Mouse (Mus musculus): ENCODE measurements around the gene Fam43a. TPM values are rescaled to one million over a fixed set of nuclear protein-coding genes. Genes with fewer than 3 reads are reported as not detected.

Fam43a gene
- polyA plus RNA-seq, 1 experiment: 0.46 TPM

DNA sequence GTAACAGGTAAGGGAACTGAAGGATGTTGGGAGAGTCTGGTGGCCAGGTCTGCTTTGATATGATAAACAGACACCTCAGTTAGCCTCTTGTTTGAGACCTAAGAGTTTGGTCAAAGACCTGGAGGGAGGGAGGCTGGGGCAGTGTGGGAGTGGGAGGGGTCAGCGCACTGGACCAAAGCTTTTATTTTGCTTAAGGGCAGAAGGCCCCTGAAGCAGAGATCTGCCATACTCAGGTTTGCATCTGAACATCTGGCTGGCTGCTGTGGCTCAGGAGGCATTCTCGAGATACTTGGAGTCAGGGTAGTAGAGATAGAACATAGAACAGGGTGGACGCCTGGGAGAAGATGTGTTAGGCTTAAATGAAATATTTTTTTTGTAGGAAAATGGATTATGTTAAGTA is 47.3 kb downstream of the Fam43a start:
- H3K36me3 ChIP-seq (ENCODE audit: control insufficient read depth, insufficient read depth): no peaks in the 10 kb centered on the region
- no peak overlapping the region for H3ac ChIP-seq (ENCODE audit: control insufficient read depth, insufficient read length, low read depth)
- peaks cover 4% of the 10 kb centered on the region for H3K27me3 ChIP-seq (ENCODE audit: control insufficient read depth, insufficient read depth, insufficient read length)
- no peak overlapping the region for H3K4me3 ChIP-seq (ENCODE audit: insufficient read depth, poor library complexity, severe bottlenecking)
- no peaks in the 10 kb centered on the region for H3K79me2 ChIP-seq (ENCODE audit: control insufficient read depth, insufficient read depth)
- H3K79me3 ChIP-seq (ENCODE audit: low read depth): no peaks in the 10 kb centered on the region
- TF ChIP-seq CEBPB (IDR thresholded peaks at IDR 0.05; ENCODE audit: low read depth) (no peak), MYOD1 (IDR thresholded peaks at IDR 0.05; ENCODE audit: control insufficient read depth, insufficient read length, low read depth) (no peak), CTCF (IDR thresholded peaks at IDR 0.05; ENCODE audit: control insufficient read depth, insufficient read depth, insufficient read length) (no peak), FOSL1 (IDR thresholded peaks at IDR 0.05; ENCODE audit: insufficient read depth, low read length, poor library complexity, severe bottlenecking) (no peak), USF1 (IDR thresholded peaks at IDR 0.05; ENCODE audit: low read depth) (no peak), MYOG (IDR thresholded peaks at IDR 0.05; ENCODE audit: control insufficient read depth, extremely low read depth, insufficient read length) (no peak), MAX (IDR thresholded peaks at IDR 0.05) (no peak)

DNA sequence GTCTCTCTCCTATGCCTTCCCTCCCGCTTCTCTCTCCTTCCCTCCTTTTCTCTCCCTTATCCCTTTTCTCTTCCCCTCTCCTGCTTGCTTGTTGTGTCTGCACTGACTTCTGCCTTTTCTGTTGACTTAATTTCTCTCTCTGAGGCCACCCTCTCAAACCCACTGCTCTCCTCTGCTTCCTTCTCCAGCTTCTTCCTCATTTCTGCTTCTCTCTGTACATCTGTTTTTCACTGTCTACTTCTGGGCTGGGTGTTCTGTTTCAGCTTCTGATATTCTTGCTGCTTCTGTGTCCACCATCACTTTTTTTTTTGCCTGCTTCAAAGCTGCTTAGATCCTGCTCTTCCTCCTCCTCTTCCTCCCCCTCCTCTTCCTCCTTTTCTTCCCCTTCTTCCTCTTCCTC is 51.8 kb downstream of the Fam43a start:
- no peak overlapping the region for H3ac ChIP-seq (ENCODE audit: control insufficient read depth, insufficient read length, low read depth)
- no peaks in the 10 kb centered on the region for H3K79me3 ChIP-seq (ENCODE audit: low read depth)
- TF ChIP-seq CTCF (IDR thresholded peaks at IDR 0.05; ENCODE audit: control insufficient read depth, insufficient read depth, insufficient read length) (no peak), USF1 (IDR thresholded peaks at IDR 0.05; ENCODE audit: low read depth) (no peak), MAX (IDR thresholded peaks at IDR 0.05) (no peak), FOSL1 (IDR thresholded peaks at IDR 0.05; ENCODE audit: insufficient read depth, low read length, poor library complexity, severe bottlenecking) (no peak), MYOG (IDR thresholded peaks at IDR 0.05; ENCODE audit: control insufficient read depth, extremely low read depth, insufficient read length) (no peak), MYOD1 (IDR thresholded peaks at IDR 0.05; ENCODE audit: control insufficient read depth, insufficient read length, low read depth) (no peak), CEBPB (IDR thresholded peaks at IDR 0.05; ENCODE audit: low read depth) (no peak)

More for the DNA sequence above, 51.8 kb downstream of the Fam43a start:
- H3K27me3 ChIP-seq (ENCODE audit: control insufficient read depth, insufficient read depth, insufficient read length): peaks cover 4% of the 10 kb centered on the region
- H3K79me2 ChIP-seq (ENCODE audit: control insufficient read depth, insufficient read depth): no peaks in the 10 kb centered on the region
- H3K36me3 ChIP-seq (ENCODE audit: control insufficient read depth, insufficient read depth): no peaks in the 10 kb centered on the region
- no peak overlapping the region for H3K4me3 ChIP-seq (ENCODE audit: insufficient read depth, poor library complexity, severe bottlenecking)

Other genes starting within 250 kb of the Fam43a start
- 30.5 TPM for gene Atp13a3, start 193.7 kb upstream of the Fam43a start, polyA plus RNA-seq (2012; fragmentation: generic; extraction: Trizol)
- 1.1 TPM for gene Tmem44, start 48.9 kb upstream of the Fam43a start, polyA plus RNA-seq (2012; fragmentation: generic; extraction: Trizol)
- 28.8 TPM for gene Lsg1, start 12.1 kb upstream of the Fam43a start, polyA plus RNA-seq (2012; fragmentation: generic; extraction: Trizol)